Mouse (Mus musculus) spleen, adult 2 months (tissue): ENCODE data around the gene Nsmce4a.

ENCODE experiments used
- CTCF ChIP-seq: fragments of 200-500 bp; IDR thresholded peaks from 2 replicates; pipeline ENCODE4 v1.5.1; 2011; ENCODE audit warnings: mild to moderate bottlenecking, inconsistent platforms; ENCODE audit not compliant: insufficient read depth, insufficient read length, insufficient replicate concordance; ENCODE audit errors: extremely low read depth
- POLR2A ChIP-seq: fragments of 200-500 bp; IDR thresholded peaks from 2 replicates; pipeline ENCODE4 v1.6.1; 2011; ENCODE audit warnings: low read depth, low read length, inconsistent platforms

GRCm38 (mm10) chr7:130546421-130546790 is 26.5 kb downstream of the Nsmce4a start:
- no peak for TF ChIP-seq CTCF
- TF ChIP-seq POLR2A, result no peak
